Mouse (Mus musculus): ENCODE measurements around the gene Gm42906.

DNA sequence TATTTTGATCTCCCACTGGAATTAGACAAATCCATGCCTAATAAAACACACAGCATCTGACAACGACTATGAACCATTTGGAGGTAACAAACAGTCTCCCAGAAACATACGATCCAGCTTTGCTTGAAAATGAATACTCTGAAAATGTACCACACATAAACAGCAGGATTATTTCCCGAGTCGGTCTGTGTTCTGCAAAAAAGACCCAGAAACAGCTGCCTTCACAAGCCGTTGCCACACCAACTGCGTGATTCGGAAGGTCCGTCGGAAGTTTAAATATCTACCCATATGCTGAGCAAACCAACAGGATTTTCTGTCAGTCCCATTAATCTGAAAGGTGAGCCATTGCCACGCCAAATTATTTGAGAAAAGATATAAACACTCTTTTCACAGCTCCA is 301.4 kb downstream of the Gm42906 start:
- no peak for TF ChIP-seq ZNF384 (IDR thresholded peaks at IDR 0.05; ENCODE audit: low read depth, low read length)
- TF ChIP-seq CHD2 (IDR thresholded peaks at IDR 0.05; ENCODE audit: low read depth, low read length): no peak

All from ES-E14 (cell line).